Mouse (Mus musculus) gastrocnemius, adult 2 months (tissue): ENCODE measurements around the gene Olfr918. TPM values are rescaled to one million over a fixed set of nuclear protein-coding genes. Genes with fewer than 3 reads are reported as not detected.
A peak's percentile ranks its signal among the peaks of the same experiment; 100 is the strongest.

Experiments
- DNase-seq: peaks from one replicate; pipeline ENCODE4 v3.0.0; 2022
- H3K27ac ChIP-seq: fragments of 200-600 bp; 2 replicates; pipeline ENCODE4 v1.8.1; 2022; ENCODE audit warnings: mild to moderate bottlenecking
- H3K4me3 ChIP-seq: fragments of 200-600 bp; 2 replicates; pipeline ENCODE4 v1.8.1; 2022; ENCODE audit warnings: mild to moderate bottlenecking, moderate library complexity
- CTCF ChIP-seq: fragments of 200-600 bp; IDR thresholded peaks from 2 replicates; pipeline ENCODE4 v1.8.1; 2022; ENCODE audit warnings: antibody characterized with exemption, mild to moderate bottlenecking, moderate library complexity
- intact Hi-C: fragments of 180-260 bp; cut with DNase I; formaldehyde crosslinking; loops from one replicate; pipeline ENCODE4 v1.15.1; 2025
- long read RNA-seq, 2 experiments: library from polyadenylated mRNA; stranded (forward); transcript quantifications; one replicate each; pipeline ENCODE4 v2.0.0; 2021
- total RNA-seq, 2 experiments: library from RNA; stranded (reverse); gene quantifications; 2 replicates each; pipeline ENCODE4 v1.2.3; 2021

Gene Olfr918
- total RNA-seq: not detected
- long read RNA-seq, experiment 1: 0 reads
- long read RNA-seq, experiment 2: 0 reads

DNA sequence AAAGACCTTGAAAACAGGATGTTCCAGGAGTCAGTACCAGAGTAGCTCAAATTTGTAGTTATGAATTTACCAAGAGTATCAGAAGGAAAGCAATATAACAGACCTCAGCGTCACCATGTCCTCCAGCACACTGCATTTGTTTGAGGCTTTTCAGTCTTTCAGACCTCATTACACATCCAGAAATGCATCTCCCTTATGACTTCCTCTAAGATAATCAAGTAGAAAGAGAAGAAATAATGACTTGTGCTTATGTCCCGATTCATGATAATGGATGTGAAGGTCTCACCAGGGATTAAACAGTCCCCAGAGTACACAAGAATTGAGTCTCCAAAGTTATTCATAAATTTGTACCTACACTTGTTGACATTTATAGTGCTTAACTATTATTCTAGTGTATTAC, at the start of gene Olfr918:
TSS of gene Olfr918 (minus strand) at position 101 of the 400 bp plus-strand sequence.
- H3K27ac ChIP-seq: no peak within 1 kb of the TSS
- no peak within 1 kb of the TSS for H3K4me3 ChIP-seq
- intact Hi-C loops: no loop called here
- no peak for DNase-seq
- no peak for TF ChIP-seq CTCF

DNA sequence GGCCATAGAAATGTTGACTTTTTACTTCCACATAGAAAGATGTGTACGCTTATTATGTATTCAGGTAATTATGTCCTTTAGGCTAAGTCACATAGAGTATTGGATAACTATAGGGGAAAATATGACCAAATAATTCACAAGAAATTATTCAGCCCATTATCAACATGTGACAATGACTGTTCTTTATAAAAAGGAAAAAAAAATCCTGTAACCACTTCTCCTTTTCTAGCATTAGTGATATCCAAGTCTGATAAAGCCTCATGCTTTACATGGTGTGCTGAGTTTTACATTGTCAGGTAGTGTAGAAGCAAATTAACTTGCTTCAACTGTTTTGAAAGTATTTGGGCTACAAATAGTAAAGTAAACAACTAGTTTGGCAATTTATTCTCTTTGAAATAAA, 49.6 kb upstream of the Olfr918 start:
- no peak for TF ChIP-seq CTCF
- intact Hi-C loops: no loop called here
- DNase-seq: no peak
- no peak overlapping the region for H3K27ac ChIP-seq
- H3K4me3 ChIP-seq: no peak overlapping the region

DNA sequence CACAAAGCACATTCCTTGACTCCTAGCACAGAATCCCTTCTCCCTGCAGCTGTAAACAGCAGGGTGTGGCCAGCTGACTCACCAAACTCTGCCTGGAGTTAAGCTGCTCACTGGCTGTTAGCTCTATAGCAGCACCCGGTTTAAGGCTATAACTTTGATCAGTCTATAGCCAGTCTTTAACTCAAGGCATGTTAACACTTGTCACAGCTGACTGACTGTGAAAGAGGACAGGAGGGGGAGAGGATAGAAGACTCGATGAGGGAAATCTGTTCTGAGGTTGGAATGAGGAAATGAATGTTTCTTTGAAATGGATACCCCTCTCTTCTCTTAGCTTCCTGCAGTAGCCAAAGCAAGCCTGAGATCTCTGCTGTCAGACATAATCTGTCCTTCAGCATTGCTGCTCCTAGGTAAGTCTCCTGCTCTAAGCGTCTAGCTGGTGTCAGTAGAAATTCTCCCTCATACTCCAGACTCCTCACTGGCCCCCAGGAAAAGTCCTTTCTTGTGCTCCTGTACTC, 44.6 kb upstream of the Olfr918 start:
- H3K4me3 ChIP-seq: peak overlapping the region; percentile 79
- peak overlapping the region; percentile 83 for H3K27ac ChIP-seq
- peak; percentile 43 for DNase-seq
- intact Hi-C loops: no loop called here
- TF ChIP-seq CTCF: no peak

DNA sequence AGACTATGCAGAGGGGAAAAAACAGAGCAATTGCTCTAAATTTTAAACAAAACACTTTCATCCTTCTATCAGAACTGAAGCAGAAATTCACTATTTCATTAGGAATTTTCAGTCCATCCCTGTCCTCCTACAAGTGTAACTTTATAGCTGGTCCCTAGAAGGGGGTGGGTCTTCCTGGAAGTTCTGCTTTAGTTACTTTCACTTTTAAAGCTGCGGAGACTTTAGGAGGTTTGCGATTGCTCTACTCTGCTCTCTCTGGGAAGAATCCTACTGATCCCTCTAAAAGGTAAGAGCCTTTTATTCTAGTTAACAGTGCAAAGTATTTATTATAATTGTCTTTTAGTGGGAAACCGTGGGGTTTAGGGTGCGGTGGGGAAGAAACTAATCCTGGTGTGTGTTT, 43.7 kb upstream of the Olfr918 start, which contains the start of gene Vwa5a:
TSS of gene Vwa5a (plus strand) at position 167 of the 400 bp plus-strand sequence.
- Histone ChIP-seq H3K4me3 (peak within 1 kb of the TSS; percentile 79), H3K27ac (peak within 1 kb of the TSS; percentile 83)
- DNase-seq: no peak
- no peak for TF ChIP-seq CTCF
- intact Hi-C loops: no loop called here

DNA sequence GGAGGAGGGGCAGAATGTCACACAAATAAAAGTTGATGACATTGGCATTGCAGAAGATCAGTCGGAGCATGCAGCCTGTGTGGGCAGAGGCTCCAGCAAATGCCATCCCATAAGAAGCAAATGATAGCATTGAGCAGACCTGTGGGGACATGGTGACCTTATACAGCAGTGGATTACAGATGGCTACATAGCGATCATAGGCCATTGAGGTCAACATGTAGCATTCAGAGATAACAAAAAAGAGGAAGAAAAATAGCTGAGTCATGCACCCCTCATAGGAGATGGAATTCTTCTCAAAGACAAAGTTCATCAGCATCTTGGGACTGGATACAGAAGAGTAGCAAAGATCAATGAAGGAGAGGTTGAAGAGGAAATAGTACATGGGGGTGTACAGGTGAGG, 1.5 kb downstream of the Olfr918 start:
- H3K4me3 ChIP-seq: no peak overlapping the region
- TF ChIP-seq CTCF: no peak
- intact Hi-C loops: no loop called here
- DNase-seq: no peak
- H3K27ac ChIP-seq: no peak overlapping the region

DNA sequence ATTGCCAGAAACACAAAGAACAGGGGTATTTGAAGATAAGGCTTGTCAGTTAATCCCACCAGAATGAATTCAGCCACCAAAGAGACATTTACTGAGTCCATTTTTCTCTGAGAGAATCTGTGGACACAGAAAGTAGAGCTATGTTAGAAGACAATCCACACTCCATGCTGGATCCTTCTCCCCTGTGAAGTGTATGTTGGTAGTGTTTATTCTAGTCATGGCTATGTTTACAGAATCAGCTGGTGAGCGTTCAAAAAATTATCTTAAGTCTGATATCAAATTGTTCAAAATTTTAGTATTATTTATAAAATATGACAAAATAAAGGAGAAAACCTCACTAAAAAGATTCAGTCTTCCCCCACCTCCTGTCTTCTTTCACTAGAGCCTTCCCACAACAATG, 8.7 kb downstream of the Olfr918 start, which contains the start of gene Olfr917:
TSS of gene Olfr917 (minus strand) at position 101 of the 400 bp plus-strand sequence.
- TF ChIP-seq CTCF: no peak
- Histone ChIP-seq H3K4me3 (no peak within 1 kb of the TSS), H3K27ac (no peak within 1 kb of the TSS)
- intact Hi-C loops: no loop called here
- DNase-seq: no peak

DNA sequence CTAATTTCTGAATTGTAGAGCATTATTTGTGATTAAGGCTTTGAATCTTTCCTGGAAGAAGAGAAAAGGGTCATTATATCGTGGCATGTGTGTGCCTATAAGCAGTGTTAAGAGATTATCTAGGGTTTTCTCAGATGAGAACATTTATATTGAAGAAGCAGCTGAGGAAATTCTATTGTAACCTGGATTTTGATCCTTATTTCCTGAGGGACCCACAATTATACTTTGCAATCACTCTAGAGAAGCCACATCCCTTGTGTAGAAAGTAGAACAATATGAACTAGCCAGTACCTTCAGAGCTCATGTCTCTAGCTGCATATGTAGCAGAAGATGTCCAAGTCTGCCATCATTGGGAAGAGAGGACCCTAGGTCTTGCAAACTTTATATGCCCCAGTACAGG, 14.6 kb downstream of the Olfr918 start, which contains the start of gene Olfr916:
TSS of gene Olfr916 (minus strand) at position 101 of the 400 bp plus-strand sequence.
- Histone ChIP-seq H3K27ac (no peak within 1 kb of the TSS), H3K4me3 (no peak within 1 kb of the TSS)
- TF ChIP-seq CTCF: no peak
- intact Hi-C loops: no loop called here
- no peak for DNase-seq

DNA sequence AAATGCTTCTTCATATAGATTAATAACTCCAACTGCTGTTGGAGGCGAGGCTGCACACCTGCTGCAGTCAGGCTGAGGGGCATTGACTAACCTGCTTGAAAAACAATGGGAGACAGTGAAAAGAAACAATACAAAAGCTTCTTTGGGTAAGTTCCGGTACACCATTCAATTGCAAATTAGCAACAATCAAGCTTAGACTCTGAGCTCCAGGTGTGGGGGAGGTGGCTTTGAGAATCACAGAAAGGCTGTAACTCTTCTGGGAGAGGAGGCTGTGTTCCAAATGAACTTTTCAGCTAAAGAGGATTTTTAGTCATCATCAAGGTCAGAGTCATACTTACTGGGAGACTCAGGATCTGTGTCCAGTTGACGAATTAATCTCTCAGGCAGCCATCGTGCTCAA, 42.0 kb downstream of the Olfr918 start:
- no peak for TF ChIP-seq CTCF
- Histone ChIP-seq H3K27ac (no peak overlapping the region), H3K4me3 (no peak overlapping the region)
- intact Hi-C loops: no loop called here
- DNase-seq: no peak

Other genes starting within 250 kb of the Olfr918 start
- gene Olfr901, start 245.1 kb downstream of the Olfr918 start, total RNA-seq: not detected
- gene Olfr902, start 226.9 kb downstream of the Olfr918 start, total RNA-seq: not detected
- not detected for gene Olfr904, start 211.5 kb downstream of the Olfr918 start, total RNA-seq
- not detected for gene Olfr905, start 203.5 kb downstream of the Olfr918 start, total RNA-seq
- gene Olfr906, start 187.5 kb downstream of the Olfr918 start, total RNA-seq: not detected
- not detected for gene Olfr907, start 178.8 kb downstream of the Olfr918 start, total RNA-seq
- not detected for gene Olfr911-ps1, start 153.0 kb downstream of the Olfr918 start, total RNA-seq
- not detected for gene Olfr910, start 136.8 kb downstream of the Olfr918 start, total RNA-seq
- gene Olfr912, start 94.4 kb downstream of the Olfr918 start, total RNA-seq: not detected
- gene Olfr913, start 81.8 kb downstream of the Olfr918 start, total RNA-seq: not detected
- not detected for gene Olfr914, start 69.5 kb downstream of the Olfr918 start, total RNA-seq
- gene Olfr916, start 14.7 kb downstream of the Olfr918 start, total RNA-seq: not detected
- gene Olfr917, start 8.8 kb downstream of the Olfr918 start, total RNA-seq: not detected
- not detected for gene Olfr919, start 29.1 kb upstream of the Olfr918 start, total RNA-seq
- gene Vwa5a, start 43.7 kb upstream of the Olfr918 start, total RNA-seq: 10 to 100 TPM; 11.0 to 12.4 TPM
- gene Olfr920, start 77.7 kb upstream of the Olfr918 start, total RNA-seq: under 1 TPM in 1 of 2 experiments, not detected in 1; 0.06 TPM
- not detected for gene Olfr921, start 98.5 kb upstream of the Olfr918 start, total RNA-seq
- not detected for gene Olfr922, start 140.0 kb upstream of the Olfr918 start, total RNA-seq
- gene Olfr923, start 151.9 kb upstream of the Olfr918 start, total RNA-seq: not detected
- not detected for gene Olfr924, start 169.8 kb upstream of the Olfr918 start, total RNA-seq
- not detected for gene Olfr26, start 180.5 kb upstream of the Olfr918 start, total RNA-seq
- gene Olfr926, start 202.5 kb upstream of the Olfr918 start, total RNA-seq: not detected